Mouse (Mus musculus) hindbrain, embryonic 11.5 days (tissue): ENCODE measurements around the gene Galns. TPM values are rescaled to one million over a fixed set of nuclear protein-coding genes. Genes with fewer than 3 reads are reported as not detected.
A peak's percentile ranks its signal among the peaks of the same experiment; 100 is the strongest.

Source experiments
- ATAC-seq: fragments of 200-750 bp; cut with Nextera tagmentation; 2 replicates; pipeline ENCODE4 v1.8.0; 2017; ENCODE audit warnings: mild to moderate bottlenecking, moderate TSS enrichment, moderate library complexity; ENCODE audit not compliant: low FRiP score
- DNase-seq: peaks from one replicate; pipeline ENCODE4 v3.0.0-alpha.2; 2015; ENCODE audit warnings: low spot score
- H3K27ac ChIP-seq: fragments of 300-500 bp; sonication (generic); 2 replicates; pipeline ENCODE4 v1.5.1; 2014; ENCODE audit warnings: mild to moderate bottlenecking, low read depth, low read length
- H3K27me3 ChIP-seq: fragments of 300-500 bp; sonication (generic); 2 replicates; pipeline ENCODE4 v1.6.1; 2014; ENCODE audit warnings: mild to moderate bottlenecking, low read length, moderate library complexity, mixed read lengths; ENCODE audit not compliant: control insufficient read depth, insufficient read depth
- H3K36me3 ChIP-seq: fragments of 300-500 bp; sonication (generic); 2 replicates; pipeline ENCODE4 v1.6.1; 2014; ENCODE audit warnings: mild to moderate bottlenecking, low read length, moderate library complexity, mixed read lengths; ENCODE audit not compliant: control insufficient read depth, insufficient read depth
- H3K4me1 ChIP-seq: fragments of 300-500 bp; sonication (generic); replicated peaks from 2 replicates; pipeline ENCODE4 v1.6.1; 2014; ENCODE audit warnings: low read length, mixed read lengths; ENCODE audit not compliant: control insufficient read depth, insufficient read depth
- H3K4me2 ChIP-seq: fragments of 300-500 bp; sonication (generic); replicated peaks from 2 replicates; pipeline ENCODE4 v1.6.1; 2014; ENCODE audit warnings: mild to moderate bottlenecking, low read depth, low read length
- H3K4me3 ChIP-seq: fragments of 300-500 bp; sonication (generic); 2 replicates; pipeline ENCODE4 v1.5.1; 2014; ENCODE audit warnings: low read depth, low read length
- H3K9ac ChIP-seq: fragments of 300-500 bp; sonication (generic); 2 replicates; pipeline ENCODE4 v1.6.1; 2014; ENCODE audit warnings: low read depth, low read length
- H3K9me3 ChIP-seq: fragments of 300-500 bp; sonication (generic); 2 replicates; pipeline ENCODE4 v1.6.1; 2016; ENCODE audit warnings: low read length; ENCODE audit not compliant: control insufficient read depth
- WGBS: fragments of 180-500 bp; shearing (Covaris S2); extraction: QIAGEN DNeasy Blood & Tissue Kit; methylation state at CpG from one replicate; pipeline ENCODE4 v1.1.7; 2014; 5-methylcytosine and 5-hydroxymethylcytosine counted together
- polyA plus RNA-seq: library from polyadenylated mRNA; unstranded; fragments of >200 nt; fragmentation: Nextera tagmentation; extraction: Ambion mirVana; gene quantifications from 2 replicates; pipeline ENCODE4 v1.2.1, GENCODE M21; 2014

Galns gene
- polyA plus RNA-seq, 1 experiment from 2014 or later, result 4.7 TPM

DNA sequence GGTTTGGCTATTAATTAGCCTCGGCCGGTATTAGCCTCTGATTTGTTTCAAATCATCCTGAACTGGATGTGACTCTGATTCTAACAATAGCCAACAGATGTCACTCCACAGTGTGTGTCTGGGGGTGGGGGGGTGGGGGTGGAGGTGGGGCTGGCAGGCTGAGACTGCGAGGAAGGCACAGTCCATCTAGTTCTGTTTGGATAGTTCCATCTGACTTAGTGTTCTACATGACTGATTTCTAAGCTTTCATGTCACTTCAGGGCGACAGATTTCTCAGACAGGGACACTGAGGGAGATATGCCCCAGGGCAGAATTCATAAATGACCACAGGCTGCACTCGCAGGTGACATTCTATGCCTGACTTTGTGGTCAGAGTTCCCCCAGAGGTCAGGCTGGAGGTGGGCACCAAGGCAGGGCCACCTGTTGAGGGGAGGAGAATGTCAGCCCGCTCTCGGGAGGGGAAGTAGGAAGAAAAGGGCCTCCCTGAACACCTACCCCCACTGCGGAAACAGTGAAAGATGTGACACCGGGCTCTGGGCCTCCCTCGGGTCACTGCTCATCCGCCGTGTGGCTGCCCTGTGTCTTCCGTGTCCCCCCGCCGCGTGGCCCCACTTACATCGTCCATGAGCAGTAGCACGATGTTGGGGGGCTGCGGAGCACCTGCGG, 518 bp downstream of the Galns start:
- Histone ChIP-seq H3K9me3 (no peaks in the 10 kb centered on the region), H3K4me2 (peak overlapping the region; percentile 93), H3K27ac (peak overlapping the region; percentile 60), H3K4me1 (peaks cover 2% of the 10 kb centered on the region; the same call in 1 of the 2 replicates), H3K4me3 (peak overlapping the region; percentile 66), H3K9ac (peak overlapping the region; percentile 70), H3K36me3 (no peaks in the 10 kb centered on the region), H3K27me3 (no peaks in the 10 kb centered on the region)
- 5% methylated on average over 20 of the region's 20 CpGs for WGBS
- no peak for DNase-seq
- peak; percentile 15 for ATAC-seq

DNA sequence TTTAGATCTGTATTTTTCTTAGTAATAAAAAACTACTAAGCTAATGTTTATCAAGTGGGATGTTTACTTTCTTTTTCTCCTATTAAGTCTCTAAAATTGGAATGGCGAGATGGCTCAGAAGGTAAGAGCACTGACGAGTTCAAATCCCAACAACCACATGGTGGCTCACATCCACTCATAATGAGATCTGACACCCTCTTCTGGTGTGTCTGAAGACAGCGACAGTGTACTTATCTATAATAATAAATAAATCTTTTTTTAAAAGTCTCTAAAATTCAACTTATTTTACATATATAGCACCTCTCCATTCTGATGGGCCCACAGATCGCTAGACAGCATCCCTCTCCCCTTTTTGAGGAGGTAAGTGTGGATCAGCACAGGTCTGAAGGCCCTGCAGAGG, 1.1 kb downstream of the Galns start:
- Histone ChIP-seq H3K36me3 (no peaks in the 10 kb centered on the region), H3K27ac (no peak overlapping the region), H3K27me3 (no peaks in the 10 kb centered on the region), H3K4me1 (peaks cover 2% of the 10 kb centered on the region; the same call in 1 of the 2 replicates), H3K4me2 (peak overlapping the region; percentile 93; the same call in 1 of the 2 replicates), H3K9ac (no peak overlapping the region), H3K4me3 (no peak overlapping the region), H3K9me3 (no peaks in the 10 kb centered on the region)
- WGBS, result 61% methylated on average over 4 of the region's 4 CpGs
- DNase-seq (no peak), ATAC-seq (no peak)

DNA sequence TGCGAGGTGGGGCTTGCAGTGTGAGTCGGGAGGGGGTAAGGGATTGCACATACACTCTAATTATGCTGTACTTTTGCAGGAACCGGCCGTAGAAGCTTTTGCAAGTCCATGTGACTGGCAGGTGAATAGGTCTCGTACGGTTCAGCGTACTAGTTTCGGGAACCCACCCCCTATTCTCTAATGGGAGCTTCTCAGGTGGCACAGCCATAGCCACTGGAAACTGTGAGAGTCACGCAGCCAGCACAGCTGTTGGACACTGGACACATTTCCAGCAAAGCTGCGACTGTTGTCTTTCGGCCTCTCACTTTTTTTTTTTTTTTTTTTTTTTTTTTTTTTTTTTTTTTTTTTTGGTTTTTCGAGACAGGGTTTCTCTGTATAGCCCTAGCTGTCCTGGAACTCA, 4.5 kb downstream of the Galns start:
- Histone ChIP-seq H3K27me3 (no peaks in the 10 kb centered on the region), H3K9me3 (no peaks in the 10 kb centered on the region), H3K4me1 (peaks cover 2% of the 10 kb centered on the region; the same call in 1 of the 2 replicates), H3K36me3 (no peaks in the 10 kb centered on the region), H3K4me2 (no peak overlapping the region), H3K4me3 (no peak overlapping the region), H3K9ac (no peak overlapping the region), H3K27ac (no peak overlapping the region)
- no peak for ATAC-seq
- no peak for DNase-seq
- 88% methylated on average over 11 of the region's 12 CpGs for WGBS

DNA sequence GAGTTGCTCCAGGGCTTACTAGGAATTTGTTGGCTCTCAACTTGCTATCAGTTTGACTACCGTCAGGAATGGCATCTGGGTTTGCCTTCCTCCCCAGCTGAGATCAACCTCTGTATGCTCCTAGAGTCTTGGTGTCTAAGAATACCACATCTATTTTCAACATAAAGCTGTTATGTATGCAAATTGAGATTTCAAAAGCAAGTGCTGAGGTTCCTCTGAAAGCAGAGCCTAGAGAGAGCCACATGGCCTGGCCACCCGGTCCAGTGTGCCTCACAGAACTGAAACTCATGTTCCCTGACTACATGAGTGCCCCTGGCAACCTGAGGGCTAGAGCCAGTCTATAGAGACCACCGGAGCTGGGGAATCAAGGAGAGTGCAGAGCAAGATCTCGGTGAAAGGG, 5.9 kb downstream of the Galns start:
- DNase-seq (no peak), ATAC-seq (no peak)
- H3K36me3 ChIP-seq, result no peaks in the 10 kb centered on the region
- H3K4me1 ChIP-seq, result no peaks in the 10 kb centered on the region
- 82% methylated on average over 4 of the region's 4 CpGs for WGBS
- H3K27ac ChIP-seq, result no peak overlapping the region
- no peaks in the 10 kb centered on the region for H3K9me3 ChIP-seq
- no peak overlapping the region for H3K4me2 ChIP-seq
- no peaks in the 10 kb centered on the region for H3K27me3 ChIP-seq
- H3K9ac ChIP-seq, result no peak overlapping the region
- no peak overlapping the region for H3K4me3 ChIP-seq

DNA sequence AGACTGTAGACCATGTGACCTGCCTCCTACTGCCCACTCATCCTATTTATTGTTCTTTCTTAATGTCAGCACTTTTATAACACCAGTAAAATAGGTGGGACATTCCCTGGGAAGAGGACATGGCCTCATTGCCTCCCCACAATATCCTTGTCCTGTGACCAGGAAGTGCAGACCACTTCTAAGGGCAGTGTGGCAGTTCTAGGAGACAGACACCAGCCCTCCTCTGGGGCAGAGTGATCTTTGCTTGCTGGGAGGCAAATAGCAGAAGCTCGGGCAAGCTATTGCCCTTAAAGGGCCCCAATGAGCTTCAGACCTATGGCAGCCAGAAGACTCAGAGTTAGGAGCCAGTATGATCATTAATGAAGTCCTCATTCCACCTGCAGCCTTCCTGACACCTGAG, 6.6 kb downstream of the Galns start:
- Histone ChIP-seq H3K9me3 (no peaks in the 10 kb centered on the region), H3K36me3 (no peaks in the 10 kb centered on the region), H3K27ac (no peak overlapping the region), H3K4me2 (no peak overlapping the region), H3K9ac (no peak overlapping the region), H3K4me1 (no peaks in the 10 kb centered on the region), H3K27me3 (no peaks in the 10 kb centered on the region), H3K4me3 (no peak overlapping the region)
- DNase-seq, result no peak
- 89% methylated on average over 1 of the region's 1 CpGs for WGBS
- ATAC-seq, result no peak

DNA sequence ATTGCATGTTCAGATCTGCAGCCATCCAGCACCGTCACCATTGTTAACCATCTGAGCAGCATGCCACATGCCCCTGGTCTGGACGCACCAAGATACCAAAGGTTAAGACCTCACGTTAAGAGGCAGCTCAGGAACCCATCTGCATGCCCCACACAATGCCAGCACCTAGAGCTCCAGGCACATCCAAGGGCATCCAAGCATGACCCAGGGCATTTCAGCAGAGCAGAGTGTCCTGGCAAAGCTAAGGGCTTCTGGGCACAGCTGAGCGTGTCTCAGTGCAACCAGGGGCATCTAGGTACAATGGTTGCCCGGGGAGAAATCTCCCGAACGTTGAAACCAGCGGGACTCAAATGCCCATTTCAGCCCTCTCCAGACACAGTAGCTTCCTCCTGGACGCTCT, 10.6 kb downstream of the Galns start:
- no peaks in the 10 kb centered on the region for H3K36me3 ChIP-seq
- no peak for ATAC-seq
- no peaks in the 10 kb centered on the region for H3K4me1 ChIP-seq
- 94% methylated on average over 9 of the region's 9 CpGs for WGBS
- no peak overlapping the region for H3K4me2 ChIP-seq
- DNase-seq, result no peak
- H3K9ac ChIP-seq, result no peak overlapping the region
- no peak overlapping the region for H3K4me3 ChIP-seq
- H3K27ac ChIP-seq, result no peak overlapping the region
- H3K27me3 ChIP-seq, result no peaks in the 10 kb centered on the region
- H3K9me3 ChIP-seq, result no peaks in the 10 kb centered on the region

DNA sequence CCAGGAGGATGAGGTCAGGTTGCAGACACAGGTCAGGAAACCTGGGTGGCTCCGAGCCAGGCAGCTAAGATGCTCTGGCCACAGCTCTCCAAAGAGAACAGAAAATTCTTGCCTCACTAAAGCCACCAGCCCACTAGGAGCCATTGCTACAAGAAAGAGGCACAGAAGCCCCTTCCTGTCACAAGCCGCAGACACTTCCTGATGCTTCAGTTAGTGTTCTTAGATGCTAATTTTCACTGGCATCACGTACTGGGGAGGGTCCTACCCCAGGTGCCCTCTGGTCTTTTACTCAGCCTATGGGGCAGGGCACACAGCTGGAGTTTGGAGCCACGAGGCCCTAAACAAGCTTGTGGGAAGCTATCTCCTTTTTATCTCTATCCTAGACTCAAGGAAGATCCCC, 15.2 kb downstream of the Galns start:
- no peak overlapping the region for H3K9ac ChIP-seq
- no peak overlapping the region for H3K4me2 ChIP-seq
- H3K9me3 ChIP-seq, result no peaks in the 10 kb centered on the region

DNA sequence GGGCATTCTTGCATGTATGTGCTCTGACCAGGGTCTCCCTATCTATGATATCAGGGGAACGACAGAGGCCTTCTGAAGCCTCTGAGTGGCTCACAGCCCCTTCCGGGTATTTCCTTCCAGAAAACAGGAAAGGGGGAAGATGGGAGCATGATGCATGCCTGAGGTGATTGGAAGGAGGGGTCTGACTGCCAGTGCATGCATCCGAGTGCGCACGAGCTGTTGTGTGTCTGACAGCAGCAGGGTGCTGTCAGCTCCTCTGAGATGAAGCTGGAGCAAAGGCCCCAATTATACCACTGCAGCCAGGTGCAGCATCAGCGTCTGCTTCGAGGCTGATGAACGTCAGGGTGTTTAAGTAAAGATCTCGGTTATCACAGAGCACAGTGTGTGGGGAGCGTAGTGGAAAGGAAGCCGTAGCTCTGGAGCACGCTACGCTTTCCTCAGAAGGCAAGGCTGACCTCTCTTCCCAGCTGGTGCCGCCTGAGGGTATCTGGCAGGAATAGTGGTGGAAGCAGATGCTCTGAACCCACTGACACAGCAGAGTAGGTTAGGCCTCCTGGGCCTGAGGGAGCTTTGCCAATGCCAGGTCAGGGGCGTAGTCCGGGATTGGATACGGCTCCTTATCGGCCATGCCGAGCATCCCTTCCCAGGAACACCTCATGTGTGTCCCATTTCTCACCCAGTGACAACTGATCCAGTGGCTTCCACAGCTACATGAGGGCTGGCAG, 17.3 kb downstream of the Galns start:
- DNase-seq, result no peak
- no peaks in the 10 kb centered on the region for H3K9me3 ChIP-seq
- 0 out of 2 replicates have a peak overlapping the region, but pooled peaks have one; percentile 11 for H3K9ac ChIP-seq
- ATAC-seq, result no peak
- WGBS, result 80% methylated on average over 19 of the region's 19 CpGs
- no peaks in the 10 kb centered on the region for H3K4me1 ChIP-seq
- no peaks in the 10 kb centered on the region for H3K27me3 ChIP-seq
- peak overlapping the region; percentile 24; the same call in 1 of the 2 replicates for H3K27ac ChIP-seq
- H3K36me3 ChIP-seq, result no peaks in the 10 kb centered on the region
- no peak overlapping the region for H3K4me3 ChIP-seq
- H3K4me2 ChIP-seq, result no peak overlapping the region

More for the DNA sequence above, 15.2 kb downstream of the Galns start:
- no peak overlapping the region for H3K4me3 ChIP-seq
- ATAC-seq (no peak), DNase-seq (no peak)
- WGBS, result 54% methylated on average over 4 of the region's 4 CpGs
- no peaks in the 10 kb centered on the region for H3K36me3 ChIP-seq
- no peaks in the 10 kb centered on the region for H3K4me1 ChIP-seq
- H3K27ac ChIP-seq, result no peak overlapping the region
- no peaks in the 10 kb centered on the region for H3K27me3 ChIP-seq

DNA sequence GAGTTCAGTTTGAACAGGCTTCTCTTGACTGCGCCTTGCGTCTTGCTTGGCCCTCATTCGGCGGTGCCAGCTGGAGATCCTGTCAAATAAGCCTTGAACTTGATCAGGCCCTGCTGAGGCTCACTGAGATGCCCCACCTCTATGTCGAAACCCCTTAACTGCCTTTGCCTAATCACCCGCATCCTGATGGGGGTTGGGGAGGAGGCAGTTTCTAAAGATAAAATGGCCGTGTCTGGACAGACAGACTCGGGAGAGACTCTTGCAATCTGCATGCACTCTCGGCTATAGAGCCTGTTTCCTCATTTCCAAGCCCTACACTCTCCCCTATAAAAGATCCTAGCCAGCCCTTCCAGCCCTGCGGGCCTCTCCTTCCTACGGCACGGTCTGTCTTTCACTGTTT, 18.0 kb downstream of the Galns start:
- 77% methylated on average over 12 of the region's 12 CpGs for WGBS
- Histone ChIP-seq H3K4me2 (no peak overlapping the region), H3K36me3 (no peaks in the 10 kb centered on the region), H3K9me3 (no peaks in the 10 kb centered on the region), H3K4me1 (no peaks in the 10 kb centered on the region), H3K27ac (no peak overlapping the region), H3K4me3 (no peak overlapping the region), H3K9ac (no peak overlapping the region), H3K27me3 (no peaks in the 10 kb centered on the region)
- no peak for ATAC-seq
- DNase-seq, result no peak
